Mouse (Mus musculus): ENCODE measurements around the gene Fgfr2. TPM values are rescaled to one million over a fixed set of nuclear protein-coding genes. Genes with fewer than 3 reads are reported as not detected.

Gene Fgfr2
- total and polyA plus RNA-seq, 2 experiments from 2014 or later = 12.1 to 32.6 TPM

GRCm38 (mm10) chr7:133162131-133162530 is 39.0 kb upstream of the Fgfr2 start:
- TF ChIP-seq CTCF (IDR thresholded peaks at IDR 0.05) = no peak
- ATAC-seq (ENCODE audit: low FRiP score) (no peak), DNase-seq (ENCODE audit: low spot score) (no peak)
- Histone ChIP-seq H3K4me1 (ENCODE audit: insufficient read depth, low read length) (no peaks in the 10 kb centered on the region), H3K27ac (ENCODE audit: low read depth, low read length) (no peak overlapping the region), H3K9ac (replicated peaks; ENCODE audit: low read length, poor library complexity, severe bottlenecking) (no peak overlapping the region), H3K4me3 (ENCODE audit: low read depth, low read length) (no peak overlapping the region), H3K36me3 (ENCODE audit: insufficient read depth, low read length) (no peaks in the 10 kb centered on the region), H3K4me2 (ENCODE audit: low read depth, low read length, poor library complexity, severe bottlenecking) (no peak overlapping the region), H3K27me3 (ENCODE audit: insufficient read depth, low read length) (no peaks in the 10 kb centered on the region), H3K9me3 (ENCODE audit: low read length) (no peaks in the 10 kb centered on the region)
- 60% methylated on average over 2 of the region's 2 CpGs for WGBS

- Histone ChIP-seq H3K4me3 (ENCODE audit: low read depth, low read length) (no peak overlapping the region), H3K36me3 (ENCODE audit: insufficient read depth, low read length) (no peaks in the 10 kb centered on the region), H3K27ac (ENCODE audit: low read depth, low read length) (no peak overlapping the region), H3K27me3 (ENCODE audit: insufficient read depth, low read length) (no peaks in the 10 kb centered on the region), H3K4me1 (ENCODE audit: insufficient read depth, low read length) (no peaks in the 10 kb centered on the region), H3K9ac (replicated peaks; ENCODE audit: low read length, poor library complexity, severe bottlenecking) (no peak overlapping the region), H3K4me2 (ENCODE audit: low read depth, low read length, poor library complexity, severe bottlenecking) (no peak overlapping the region), H3K9me3 (ENCODE audit: low read length) (no peaks in the 10 kb centered on the region)
- WGBS = 77% methylated on average over 7 of the region's 7 CpGs
- no peak for ATAC-seq (ENCODE audit: low FRiP score)
- no peak for DNase-seq (ENCODE audit: low spot score)
- TF ChIP-seq CTCF (IDR thresholded peaks at IDR 0.05) = no peak
Observed at GRCm38 (mm10) chr7:133161362-133162080, 38.4 kb upstream of the Fgfr2 start.

- H3K36me3 ChIP-seq (ENCODE audit: insufficient read depth, low read length) = no peaks in the 10 kb centered on the region
- 93% methylated on average over 3 of the region's 3 CpGs for WGBS
- no peaks in the 10 kb centered on the region for H3K9me3 ChIP-seq (ENCODE audit: low read length)
- no peaks in the 10 kb centered on the region for H3K4me1 ChIP-seq (ENCODE audit: insufficient read depth, low read length)
- no peak for ATAC-seq (ENCODE audit: low FRiP score)
- no peaks in the 10 kb centered on the region for H3K27me3 ChIP-seq (ENCODE audit: insufficient read depth, low read length)
- DNase-seq (ENCODE audit: low spot score) = no peak
- H3K27ac ChIP-seq (ENCODE audit: low read depth, low read length) = no peak overlapping the region
- H3K9ac ChIP-seq (replicated peaks; ENCODE audit: low read length, poor library complexity, severe bottlenecking) = no peak overlapping the region
- H3K4me3 ChIP-seq (ENCODE audit: low read depth, low read length) = no peak overlapping the region
- no peak overlapping the region for H3K4me2 ChIP-seq (ENCODE audit: low read depth, low read length, poor library complexity, severe bottlenecking)
- TF ChIP-seq CTCF (IDR thresholded peaks at IDR 0.05) = no peak
Observed at GRCm38 (mm10) chr7:133159519-133159918, 36.4 kb upstream of the Fgfr2 start.

- no peak for ATAC-seq (ENCODE audit: low FRiP score)
- Histone ChIP-seq H3K9me3 (ENCODE audit: low read length) (no peaks in the 10 kb centered on the region), H3K36me3 (ENCODE audit: insufficient read depth, low read length) (no peaks in the 10 kb centered on the region), H3K4me1 (ENCODE audit: insufficient read depth, low read length) (no peaks in the 10 kb centered on the region), H3K4me3 (ENCODE audit: low read depth, low read length) (no peak overlapping the region), H3K4me2 (ENCODE audit: low read depth, low read length, poor library complexity, severe bottlenecking) (no peak overlapping the region), H3K9ac (replicated peaks; ENCODE audit: low read length, poor library complexity, severe bottlenecking) (no peak overlapping the region), H3K27me3 (ENCODE audit: insufficient read depth, low read length) (no peaks in the 10 kb centered on the region), H3K27ac (ENCODE audit: low read depth, low read length) (no peak overlapping the region)
- WGBS = 81% methylated on average over 12 of the region's 12 CpGs
- no peak for DNase-seq (ENCODE audit: low spot score)
- no peak for TF ChIP-seq CTCF (IDR thresholded peaks at IDR 0.05)
Observed at GRCm38 (mm10) chr7:133155621-133156020, 32.5 kb upstream of the Fgfr2 start.

GRCm38 (mm10) chr7:133154846-133155245 is 31.7 kb upstream of the Fgfr2 start:
- Histone ChIP-seq H3K27me3 (ENCODE audit: insufficient read depth, low read length) (no peaks in the 10 kb centered on the region), H3K9me3 (ENCODE audit: low read length) (no peaks in the 10 kb centered on the region), H3K4me3 (ENCODE audit: low read depth, low read length) (no peak overlapping the region), H3K9ac (replicated peaks; ENCODE audit: low read length, poor library complexity, severe bottlenecking) (no peak overlapping the region), H3K27ac (ENCODE audit: low read depth, low read length) (no peak overlapping the region), H3K36me3 (ENCODE audit: insufficient read depth, low read length) (no peaks in the 10 kb centered on the region), H3K4me2 (ENCODE audit: low read depth, low read length, poor library complexity, severe bottlenecking) (no peak overlapping the region), H3K4me1 (ENCODE audit: insufficient read depth, low read length) (no peaks in the 10 kb centered on the region)
- no peak for ATAC-seq (ENCODE audit: low FRiP score)
- DNase-seq (ENCODE audit: low spot score) = peak; percentile 32
- 88% methylated on average over 6 of the region's 6 CpGs for WGBS
- no peak for TF ChIP-seq CTCF (IDR thresholded peaks at IDR 0.05)

GRCm38 (mm10) chr7:133139689-133140336 is 16.7 kb upstream of the Fgfr2 start:
- no peak overlapping the region for H3K4me3 ChIP-seq (ENCODE audit: low read depth, low read length)
- WGBS = 78% methylated on average over 8 of the region's 8 CpGs
- H3K4me2 ChIP-seq (ENCODE audit: low read depth, low read length, poor library complexity, severe bottlenecking) = no peak overlapping the region
- no peak for TF ChIP-seq CTCF (IDR thresholded peaks at IDR 0.05)
- ATAC-seq (ENCODE audit: low FRiP score) (no peak), DNase-seq (ENCODE audit: low spot score) (no peak)
- H3K9ac ChIP-seq (replicated peaks; ENCODE audit: low read length, poor library complexity, severe bottlenecking) = no peak overlapping the region
- no peaks in the 10 kb centered on the region for H3K36me3 ChIP-seq (ENCODE audit: insufficient read depth, low read length)
- H3K9me3 ChIP-seq (ENCODE audit: low read length) = no peaks in the 10 kb centered on the region
- H3K27me3 ChIP-seq (ENCODE audit: insufficient read depth, low read length) = no peaks in the 10 kb centered on the region
- no peak overlapping the region for H3K27ac ChIP-seq (ENCODE audit: low read depth, low read length)
- H3K4me1 ChIP-seq (ENCODE audit: insufficient read depth, low read length) = no peaks in the 10 kb centered on the region

Measured in midbrain, postnatal 0 days (tissue).